Mouse (Mus musculus) kidney, embryonic 16.5 days (tissue): ENCODE results near the gene Cds2. TPM values are rescaled to one million over a fixed set of nuclear protein-coding genes. Genes with fewer than 3 reads are reported as not detected.

Experiments
- ATAC-seq: fragments of 200-750 bp; cut with Nextera tagmentation; 2 replicates; pipeline ENCODE4 v1.8.0; 2017; ENCODE audit warnings: moderate TSS enrichment; ENCODE audit not compliant: low FRiP score, low TSS enrichment
- H3K27ac ChIP-seq: fragments of 300-500 bp; sonication (generic); 2 replicates; pipeline ENCODE4 v1.5.1; 2014; ENCODE audit warnings: low read length
- H3K27me3 ChIP-seq: fragments of 300-500 bp; sonication (generic); 2 replicates; pipeline ENCODE4 v1.6.1; 2014; ENCODE audit warnings: low read length, control low read depth, mixed read lengths; ENCODE audit not compliant: insufficient read depth
- H3K36me3 ChIP-seq: fragments of 300-500 bp; sonication (generic); 2 replicates; pipeline ENCODE4 v1.6.1; 2014; ENCODE audit warnings: low read length, control low read depth, mixed read lengths; ENCODE audit not compliant: insufficient read depth
- H3K4me1 ChIP-seq: fragments of 300-500 bp; sonication (generic); 2 replicates; pipeline ENCODE4 v1.6.1; 2014; ENCODE audit warnings: low read length, control low read depth, mixed read lengths; ENCODE audit not compliant: insufficient read depth
- H3K4me2 ChIP-seq: fragments of 300-500 bp; sonication (generic); replicated peaks from 2 replicates; pipeline ENCODE4 v1.6.1; 2014; ENCODE audit warnings: low read depth, low read length
- H3K4me3 ChIP-seq: fragments of 300-500 bp; sonication (generic); 2 replicates; pipeline ENCODE4 v1.5.1; 2014; ENCODE audit warnings: mild to moderate bottlenecking, low read length
- H3K9ac ChIP-seq: fragments of 300-500 bp; sonication (generic); replicated peaks from 2 replicates; pipeline ENCODE4 v1.6.1; 2014; ENCODE audit warnings: low read length
- H3K9me3 ChIP-seq: fragments of 300-500 bp; sonication (generic); 2 replicates; pipeline ENCODE4 v1.6.1; 2016; ENCODE audit warnings: low read length, control low read depth
- WGBS: fragments of 180-500 bp; shearing (Covaris S2); extraction: QIAGEN DNeasy Blood & Tissue Kit; methylation state at CpG from one replicate; pipeline ENCODE4 v1.1.7; 2014; 5-methylcytosine and 5-hydroxymethylcytosine counted together
- polyA plus RNA-seq: library from polyadenylated mRNA; unstranded; fragments of >200 nt; fragmentation: Nextera tagmentation; extraction: Ambion mirVana; gene quantifications from 2 replicates; pipeline ENCODE4 v1.2.1, GENCODE M21; 2015

The Cds2 gene
- polyA plus RNA-seq, 1 experiment from 2014 or later, result 26.6 TPM

DNA sequence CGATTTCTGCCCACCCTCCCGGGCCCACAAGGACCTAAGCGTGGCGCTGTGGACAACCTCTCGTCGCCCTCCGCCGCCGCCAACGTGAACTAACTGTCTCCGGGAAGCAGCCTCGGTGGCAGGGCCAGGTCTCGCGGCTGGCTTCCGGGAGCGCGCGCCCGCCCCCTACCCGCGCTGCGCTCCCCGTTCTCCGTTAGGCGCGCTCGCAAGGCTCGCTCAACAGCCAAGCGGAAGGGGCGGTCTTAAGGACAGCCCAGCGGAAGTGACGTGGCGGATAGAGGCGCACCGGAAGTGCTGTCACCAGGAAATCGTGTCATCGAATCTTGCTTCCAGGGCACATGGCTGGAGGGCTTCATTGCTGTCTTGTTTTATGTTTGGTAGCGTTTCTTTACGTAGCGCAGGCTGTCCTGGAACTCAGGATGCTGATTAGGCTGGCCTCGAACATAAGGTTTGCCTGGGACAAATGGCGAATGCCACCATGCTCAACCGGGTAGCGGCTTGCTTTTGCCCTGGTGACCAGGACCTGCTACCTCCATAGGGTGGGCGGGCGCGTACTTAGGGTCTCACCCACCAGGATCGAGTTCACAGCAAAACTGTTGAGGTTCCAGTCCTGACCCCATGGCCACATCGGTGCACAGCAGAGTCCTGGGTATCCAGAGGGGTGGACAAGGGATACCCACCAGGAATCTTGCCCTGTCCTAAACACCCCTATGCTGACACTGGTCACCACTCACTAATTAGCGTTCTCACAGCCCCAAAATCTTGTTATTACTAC, 15.2 kb upstream of the Cds2 start, which contains the start of gene Tmem230:
Gene Tmem230 (minus strand): TSS at position 269 of the 775 bp plus-strand sequence.
- H3K9ac ChIP-seq, result peak within 1 kb of the TSS; percentile 79
- no peaks in the 10 kb centered on the region for H3K9me3 ChIP-seq
- ATAC-seq, result peak; percentile 93
- no peaks in the 10 kb centered on the region for H3K27me3 ChIP-seq
- H3K4me1 ChIP-seq, result peaks cover 26% of the 10 kb centered on the region
- H3K4me3 ChIP-seq, result peak within 1 kb of the TSS; percentile 73
- WGBS, result 6% methylated on average over 50 of the region's 50 CpGs
- peaks cover 20% of the 10 kb centered on the region; the same call in 1 of the 2 replicates for H3K36me3 ChIP-seq
- peak within 1 kb of the TSS; percentile 64 for H3K4me2 ChIP-seq
- H3K27ac ChIP-seq, result peak within 1 kb of the TSS; percentile 85

DNA sequence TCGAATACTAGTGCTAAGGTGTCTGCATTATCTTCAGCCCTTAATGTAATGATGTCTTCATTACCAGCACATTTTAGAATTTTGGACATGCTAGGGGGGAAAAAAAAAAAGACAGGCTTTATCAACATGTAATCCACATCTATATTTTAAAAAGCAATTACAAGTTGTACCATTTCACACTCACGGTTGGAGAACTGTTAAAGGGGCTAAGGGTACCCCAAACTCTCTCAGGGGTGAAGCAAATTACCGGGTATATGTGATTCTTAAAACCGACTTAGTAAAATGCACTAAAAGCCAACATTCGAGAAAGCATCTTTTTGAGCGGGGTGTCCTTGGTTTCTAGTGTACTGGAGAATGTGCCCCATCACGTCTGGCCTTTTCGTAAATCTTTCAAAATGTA, 11.0 kb upstream of the Cds2 start:
- Histone ChIP-seq H3K36me3 (peaks cover 14% of the 10 kb centered on the region; the same call in 1 of the 2 replicates), H3K27ac (peak overlapping the region; percentile 91; the same call in 1 of the 2 replicates), H3K4me1 (peaks cover 23% of the 10 kb centered on the region), H3K9me3 (no peaks in the 10 kb centered on the region), H3K27me3 (no peaks in the 10 kb centered on the region), H3K9ac (peak overlapping the region; percentile 72), H3K4me2 (peak overlapping the region; percentile 69), H3K4me3 (peak overlapping the region; percentile 66)
- ATAC-seq, result no peak
- WGBS, result 8% methylated on average over 8 of the region's 8 CpGs

DNA sequence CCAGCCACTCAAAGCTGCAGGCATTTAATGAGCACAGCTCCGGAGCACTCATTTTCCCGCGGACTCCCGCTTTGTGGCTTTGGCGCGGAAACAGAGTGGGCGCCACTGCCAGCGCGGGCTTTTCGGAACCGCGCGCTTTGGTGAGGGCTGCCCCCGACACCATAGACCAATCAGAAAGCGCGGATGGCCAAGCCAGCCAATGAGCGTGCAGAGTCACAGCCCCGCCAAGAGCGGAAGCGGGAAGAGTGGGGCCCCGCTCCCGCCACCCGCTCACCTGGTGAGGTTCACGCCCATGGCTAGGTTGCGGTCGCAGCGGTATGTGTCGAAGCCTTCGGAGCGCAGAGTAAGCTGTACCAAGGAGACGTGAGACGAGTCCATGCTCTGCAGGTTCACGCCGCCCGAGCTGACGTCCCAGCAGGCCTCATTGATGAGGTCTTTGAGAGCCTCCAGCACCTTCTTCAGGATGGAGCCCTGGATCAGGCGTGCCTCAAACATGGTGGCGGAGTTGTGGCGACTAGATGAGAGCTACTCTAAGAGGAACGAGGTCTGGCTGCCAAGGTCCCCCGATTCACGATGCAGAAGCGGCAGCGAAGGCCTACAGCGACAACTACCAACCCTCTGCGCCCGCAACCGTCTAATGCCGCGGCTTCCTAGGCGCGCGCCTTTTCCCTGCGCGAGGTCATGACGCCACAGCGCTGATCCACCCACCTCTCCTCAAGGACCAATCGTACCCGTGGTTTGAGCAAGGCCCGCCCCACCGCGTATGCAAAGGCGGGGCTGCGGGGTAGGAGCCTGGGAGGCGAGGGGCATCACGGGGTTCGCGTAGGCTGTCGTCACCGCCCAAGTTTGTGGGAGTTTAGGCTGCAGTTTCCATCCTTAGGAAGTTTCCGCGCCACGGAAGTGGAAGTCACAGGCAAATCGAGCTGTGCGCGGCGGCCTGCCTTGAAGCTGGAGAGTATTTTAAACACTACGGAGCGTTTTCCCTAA, 10.1 kb upstream of the Cds2 start, which contains the start of gene Pcna:
Gene Pcna (minus strand): TSS at position 773 of the 987 bp plus-strand sequence.
- Histone ChIP-seq H3K27me3 (no peaks in the 10 kb centered on the region), H3K36me3 (peaks cover 14% of the 10 kb centered on the region; the same call in 1 of the 2 replicates), H3K4me1 (peaks cover 22% of the 10 kb centered on the region), H3K27ac (peak within 1 kb of the TSS; percentile 91), H3K4me2 (peak within 1 kb of the TSS; percentile 69), H3K9me3 (no peaks in the 10 kb centered on the region), H3K4me3 (peak within 1 kb of the TSS; percentile 66), H3K9ac (peak within 1 kb of the TSS; percentile 76)
- under 1% methylated on average over 75 of the region's 79 CpGs for WGBS
- peak; percentile 99 for ATAC-seq

DNA sequence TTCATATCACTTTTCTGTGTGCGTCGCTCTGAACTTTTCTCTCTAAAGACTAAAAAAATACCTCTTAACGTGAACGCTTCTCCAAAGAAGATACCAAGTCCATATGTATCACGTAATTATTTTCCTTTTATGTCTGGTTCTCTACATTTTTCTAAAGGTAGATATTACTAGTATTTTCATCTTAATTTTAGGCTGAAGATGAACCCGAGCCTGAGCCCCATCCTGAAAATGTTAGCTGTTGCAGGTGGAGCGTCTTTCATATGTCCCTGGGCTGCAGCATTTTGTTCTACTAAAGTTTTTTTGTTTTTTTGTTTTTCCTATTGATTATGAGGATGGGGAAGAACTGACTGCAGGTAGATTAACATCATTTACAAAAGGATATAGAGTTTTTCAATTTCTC, 9.3 kb upstream of the Cds2 start:
- no peaks in the 10 kb centered on the region for H3K9me3 ChIP-seq
- peak overlapping the region; percentile 91 for H3K27ac ChIP-seq
- peaks cover 9% of the 10 kb centered on the region; the same call in 1 of the 2 replicates for H3K36me3 ChIP-seq
- H3K4me1 ChIP-seq, result peaks cover 16% of the 10 kb centered on the region
- under 1% methylated on average over 7 of the region's 7 CpGs for WGBS
- peak overlapping the region; percentile 66 for H3K4me3 ChIP-seq
- ATAC-seq, result no peak
- H3K27me3 ChIP-seq, result no peaks in the 10 kb centered on the region
- peak overlapping the region; percentile 69 for H3K4me2 ChIP-seq
- peak overlapping the region; percentile 76 for H3K9ac ChIP-seq

DNA sequence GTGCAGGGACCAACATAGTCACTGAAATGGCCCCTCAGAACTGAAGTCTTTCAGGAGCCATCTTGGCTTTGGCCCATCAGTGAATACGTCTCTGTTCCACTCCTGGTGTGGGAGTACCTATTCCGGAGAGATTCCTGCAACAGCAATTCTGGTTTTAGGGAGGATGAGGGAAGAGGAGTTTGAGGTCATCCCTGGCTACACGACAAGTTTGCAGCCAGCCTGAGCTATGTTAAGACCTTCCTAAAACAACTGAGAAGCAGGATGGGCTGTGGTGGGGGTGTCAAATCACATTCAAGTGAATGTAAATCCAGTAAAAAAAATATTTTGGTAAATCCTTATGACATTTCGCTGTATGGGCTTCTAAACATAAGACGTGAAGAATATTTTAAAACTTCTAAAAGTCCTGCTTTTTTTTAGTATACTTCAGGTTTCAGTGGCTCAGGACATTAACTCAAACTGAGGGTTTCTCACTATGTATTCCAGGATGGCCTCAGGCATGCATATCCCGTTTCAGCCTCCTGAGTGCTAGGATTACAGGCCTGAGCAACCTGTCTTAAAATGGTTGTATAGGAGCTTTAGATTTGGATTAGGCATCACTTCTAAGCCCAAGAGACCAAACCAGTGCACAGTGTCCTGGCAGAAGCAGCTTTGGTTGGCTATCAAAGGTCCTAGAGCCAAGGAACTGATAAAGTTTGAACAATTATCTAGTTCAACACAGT, 5.4 kb upstream of the Cds2 start:
- WGBS, result 84% methylated on average over 6 of the region's 6 CpGs
- Histone ChIP-seq H3K9ac (no peak overlapping the region), H3K4me1 (peaks cover 2% of the 10 kb centered on the region; the same call in 1 of the 2 replicates), H3K4me3 (no peak overlapping the region), H3K27me3 (no peaks in the 10 kb centered on the region), H3K36me3 (no peaks in the 10 kb centered on the region), H3K4me2 (no peak overlapping the region), H3K9me3 (no peaks in the 10 kb centered on the region), H3K27ac (no peak overlapping the region)
- no peak for ATAC-seq

- Histone ChIP-seq H3K4me2 (no peak overlapping the region), H3K4me3 (no peak overlapping the region), H3K9me3 (no peaks in the 10 kb centered on the region), H3K27ac (no peak overlapping the region), H3K9ac (no peak overlapping the region), H3K4me1 (peaks cover 10% of the 10 kb centered on the region), H3K27me3 (no peaks in the 10 kb centered on the region), H3K36me3 (no peaks in the 10 kb centered on the region)
- 53% methylated on average over 3 of the region's 3 CpGs for WGBS
- ATAC-seq, result no peak
Observed at GRCm38 (mm10) chr2:132260601-132261000, 2.3 kb upstream of the Cds2 start.

GRCm38 (mm10) chr2:132262175-132262574, 773 bp upstream of the Cds2 start:
- ATAC-seq, result no peak
- no peak overlapping the region for H3K4me3 ChIP-seq

GRCm38 (mm10) chr2:132263421-132264265, 695 bp downstream of the Cds2 start:
- peak overlapping the region; percentile 88 for H3K9ac ChIP-seq
- H3K4me1 ChIP-seq, result peaks cover 10% of the 10 kb centered on the region
- H3K4me3 ChIP-seq, result peak overlapping the region; percentile 96
- under 1% methylated on average over 47 of the region's 47 CpGs for WGBS
- H3K4me2 ChIP-seq, result peak overlapping the region; percentile 69
- H3K36me3 ChIP-seq, result no peaks in the 10 kb centered on the region
- H3K27ac ChIP-seq, result peak overlapping the region; percentile 81
- no peaks in the 10 kb centered on the region for H3K27me3 ChIP-seq
- peak; percentile 72; the same call in 1 of the 2 replicates for ATAC-seq
- H3K9me3 ChIP-seq, result no peaks in the 10 kb centered on the region

More at GRCm38 (mm10) chr2:132262175-132262574, 773 bp upstream of the Cds2 start:
- H3K27me3 ChIP-seq, result no peaks in the 10 kb centered on the region
- no peaks in the 10 kb centered on the region for H3K9me3 ChIP-seq
- H3K9ac ChIP-seq, result no peak overlapping the region
- no peak overlapping the region for H3K4me2 ChIP-seq
- H3K4me1 ChIP-seq, result peaks cover 10% of the 10 kb centered on the region
- WGBS, result 70% methylated on average over 6 of the region's 6 CpGs
- H3K27ac ChIP-seq, result no peak overlapping the region
- H3K36me3 ChIP-seq, result no peaks in the 10 kb centered on the region
